Mouse (Mus musculus): ENCODE data around the gene Etl4.

Etl4 gene

GRCm38 (mm10) chr2:19909171-19909899 lies at the start of gene Etl4:
Gene Etl4, plus strand, starts transcription at chr2:19909780.
- DNase-seq: no peak

GRCm38 (mm10) chr2:19869167-19869566 lies 40.4 kb upstream of the Etl4 start:
- DNase-seq: no peak

GRCm38 (mm10) chr2:19871881-19872280 lies 37.7 kb upstream of the Etl4 start:
- DNase-seq: no peak

GRCm38 (mm10) chr2:19890875-19891274 lies 18.7 kb upstream of the Etl4 start:
- no peak for DNase-seq

DNA sequence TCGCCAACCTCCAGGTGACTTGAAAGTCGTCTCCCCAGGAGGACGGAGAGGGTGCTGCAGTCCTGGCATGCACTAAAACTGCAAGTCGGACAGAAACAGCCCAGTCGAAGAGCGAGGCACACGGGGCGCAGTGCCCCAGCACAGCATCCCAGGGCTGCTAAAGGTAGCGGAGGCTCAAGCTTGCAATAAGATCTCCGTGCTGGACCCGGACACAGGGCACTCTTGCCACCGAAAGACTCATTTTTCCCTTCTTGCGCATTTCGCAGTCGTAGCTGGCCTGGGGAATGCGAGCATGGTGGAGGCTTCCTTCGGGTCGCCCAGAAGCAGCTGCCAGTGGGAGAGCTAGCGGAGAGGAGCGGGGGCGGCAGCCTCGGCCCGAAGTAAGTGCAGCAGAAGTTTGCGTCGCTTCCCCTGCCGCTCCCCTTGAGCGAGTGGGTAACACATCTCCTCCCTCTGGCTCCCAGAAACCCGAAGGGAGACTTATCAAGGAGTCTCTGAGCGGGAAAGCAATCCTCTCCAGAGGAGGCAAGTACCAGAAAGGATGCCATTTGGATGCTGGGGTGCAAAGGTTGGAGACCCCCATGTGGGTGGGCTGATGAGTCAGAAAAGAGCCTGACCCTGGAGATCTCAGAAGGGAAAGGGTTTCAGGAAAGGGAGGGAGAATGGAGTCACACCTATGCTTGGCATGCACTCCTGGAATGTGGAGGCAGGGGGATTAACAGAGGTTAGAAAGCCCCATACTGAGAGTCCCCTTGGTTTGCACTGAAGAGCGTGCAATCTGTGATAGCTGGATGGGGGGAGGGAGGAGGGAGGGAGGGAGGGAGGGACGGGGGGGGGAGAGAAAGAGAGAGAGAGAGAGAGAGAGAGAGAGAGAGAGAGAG lies 560 bp downstream of the Etl4 start:
- DNase-seq: no peak

GRCm38 (mm10) chr2:19910781-19911175 lies 1.2 kb downstream of the Etl4 start:
- DNase-seq: no peak

- peak in 1 of 2 experiments; percentile 9 for DNase-seq
Observed at GRCm38 (mm10) chr2:19919190-19919589, 9.6 kb downstream of the Etl4 start.

DNA sequence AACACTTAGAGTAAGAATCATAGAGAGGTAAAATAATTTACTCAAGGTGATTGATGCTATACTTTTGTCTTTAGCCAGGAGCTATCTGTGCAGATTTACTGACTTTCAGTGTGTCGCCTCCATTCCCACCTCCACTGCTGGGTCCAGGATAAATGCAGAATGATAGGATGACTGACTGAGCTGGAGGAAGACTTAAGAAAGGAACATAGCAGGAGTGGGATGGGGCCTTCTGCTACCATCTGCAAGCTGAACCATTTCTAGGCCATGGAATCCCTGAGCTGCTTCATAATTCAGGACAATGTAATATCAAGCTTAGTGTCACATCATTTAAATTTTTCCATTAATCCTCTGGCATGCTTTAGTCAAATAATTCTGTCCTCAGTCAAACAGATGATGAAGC lies 20.4 kb downstream of the Etl4 start:
- no peak for DNase-seq

GRCm38 (mm10) chr2:19933836-19934235 lies 24.3 kb downstream of the Etl4 start:
- DNase-seq: no peak

GRCm38 (mm10) chr2:19945205-19945604 lies 35.6 kb downstream of the Etl4 start:
- no peak for DNase-seq

GRCm38 (mm10) chr2:19953028-19953427 lies 43.4 kb downstream of the Etl4 start:
- DNase-seq: no peak

GRCm38 (mm10) chr2:19966445-19966844 lies 56.9 kb downstream of the Etl4 start:
- no peak for DNase-seq

GRCm38 (mm10) chr2:20037671-20038070 lies 128.1 kb downstream of the Etl4 start:
- no peak for DNase-seq

DNA sequence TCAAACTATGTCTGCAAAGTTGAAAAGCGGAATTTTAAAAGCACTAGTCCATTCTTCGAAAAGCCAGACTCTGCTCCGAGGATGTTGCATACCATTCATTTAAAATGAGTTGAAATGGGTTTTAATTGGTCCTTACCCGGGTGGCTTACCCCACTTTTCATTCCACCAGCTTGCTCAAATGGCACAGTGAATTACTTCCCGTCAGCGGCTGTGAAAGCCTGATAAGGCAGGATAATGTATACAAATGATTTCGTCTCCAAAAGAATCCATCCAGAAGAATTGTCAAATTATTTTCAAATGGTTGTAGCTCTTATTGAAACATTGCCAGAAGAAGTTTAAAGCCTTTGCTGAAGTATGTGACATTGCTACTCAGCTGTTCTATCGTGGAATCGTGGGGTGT lies 162.8 kb downstream of the Etl4 start:
- DNase-seq: no peak

DNA sequence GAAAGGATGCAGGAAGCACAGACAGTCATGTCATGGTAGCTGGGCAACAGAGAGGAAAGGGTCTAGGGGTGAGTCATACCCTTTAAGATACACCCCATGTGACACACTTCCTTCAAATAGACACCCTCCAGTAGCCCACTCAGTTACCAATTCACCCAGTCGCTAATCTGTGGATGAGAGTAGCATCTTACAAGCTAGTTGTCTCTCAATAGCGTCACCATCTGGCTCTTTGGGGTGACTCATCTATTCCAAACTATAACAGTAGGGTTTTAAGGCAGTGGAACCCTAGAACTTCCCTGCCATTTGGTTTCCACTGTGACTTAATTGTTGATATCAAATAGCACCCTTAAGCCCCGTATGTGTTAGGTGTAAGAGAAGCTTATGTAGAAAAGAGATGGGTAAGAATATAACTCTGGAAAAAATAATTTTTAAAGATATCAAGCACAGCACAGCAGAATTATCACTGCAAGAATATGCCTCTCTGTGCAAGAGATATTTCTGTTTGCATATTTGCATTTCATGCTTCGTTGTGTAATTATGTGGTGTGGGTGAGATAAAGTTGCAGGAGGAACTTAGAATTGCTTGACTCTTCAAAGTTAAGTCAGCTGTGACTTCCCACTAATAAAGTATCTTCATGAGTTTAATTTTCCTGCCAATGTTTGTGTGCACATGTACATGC lies 166.7 kb downstream of the Etl4 start:
- no peak for DNase-seq

- DNase-seq: no peak
Observed at GRCm38 (mm10) chr2:20084781-20085180, 175.2 kb downstream of the Etl4 start.

- no peak for DNase-seq
Observed at GRCm38 (mm10) chr2:20105456-20105855, 195.9 kb downstream of the Etl4 start.

GRCm38 (mm10) chr2:20111703-20112102 lies 202.1 kb downstream of the Etl4 start:
- DNase-seq: no peak

DNA sequence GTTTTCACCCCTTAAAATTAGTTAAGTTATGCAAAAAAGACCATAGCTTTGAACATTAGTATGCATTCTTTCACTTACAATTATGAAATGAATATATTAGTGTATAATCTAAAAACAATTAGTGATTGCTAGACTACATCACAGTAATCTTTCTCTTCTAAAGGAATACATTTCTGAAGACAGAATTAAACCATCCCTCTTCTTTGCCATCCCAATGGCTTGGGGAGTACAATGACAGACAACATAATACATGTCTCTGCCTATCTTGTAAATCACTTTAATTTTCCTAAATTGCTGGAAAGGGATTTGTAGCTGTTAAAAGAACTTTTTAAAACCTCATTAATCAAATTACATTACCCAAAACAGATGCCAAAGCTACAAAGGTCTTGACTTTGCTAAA lies 216.3 kb downstream of the Etl4 start:
- no peak for DNase-seq

- no peak for DNase-seq
Observed at GRCm38 (mm10) chr2:20131792-20132191, 222.2 kb downstream of the Etl4 start.

DNA sequence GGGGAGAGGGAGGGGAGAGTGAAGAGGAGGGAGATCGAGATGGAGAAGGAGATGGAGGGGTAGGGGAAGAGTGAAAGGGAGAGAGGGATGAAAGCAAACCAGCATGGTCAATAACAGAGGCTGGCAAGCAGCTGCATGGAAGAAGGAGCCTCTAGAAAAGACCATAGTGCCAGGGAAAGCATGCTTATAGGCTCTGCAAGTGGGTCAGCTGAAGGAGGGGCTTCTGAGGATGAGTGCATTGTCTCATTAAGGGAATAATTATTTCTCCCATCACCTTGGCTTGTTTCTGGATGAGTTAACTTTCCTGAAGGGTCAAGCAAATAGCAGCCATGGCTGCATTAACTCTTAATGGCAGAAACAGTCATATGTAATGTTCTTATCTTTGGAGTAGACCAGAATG lies 228.8 kb downstream of the Etl4 start:
- DNase-seq: no peak

DNA sequence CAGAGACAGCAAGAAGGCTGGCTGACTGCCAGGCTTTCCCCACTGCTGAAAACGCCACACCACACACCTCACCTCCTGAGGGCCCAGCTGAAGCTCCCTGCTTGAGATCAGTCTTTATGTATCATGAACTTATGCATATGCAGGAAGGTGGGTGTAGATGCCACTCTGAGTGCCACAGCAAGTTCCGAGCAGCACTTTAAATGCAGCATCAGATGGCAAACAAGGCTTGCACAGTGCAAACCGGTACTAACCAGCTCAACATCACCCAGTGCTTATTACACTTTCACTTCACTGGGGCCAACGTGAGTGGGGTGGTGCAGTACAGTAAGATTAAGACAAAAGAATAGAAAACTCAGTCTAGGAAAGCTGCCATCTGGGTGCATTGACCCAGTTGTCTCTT lies 235.8 kb downstream of the Etl4 start:
- DNase-seq: no peak

DNA sequence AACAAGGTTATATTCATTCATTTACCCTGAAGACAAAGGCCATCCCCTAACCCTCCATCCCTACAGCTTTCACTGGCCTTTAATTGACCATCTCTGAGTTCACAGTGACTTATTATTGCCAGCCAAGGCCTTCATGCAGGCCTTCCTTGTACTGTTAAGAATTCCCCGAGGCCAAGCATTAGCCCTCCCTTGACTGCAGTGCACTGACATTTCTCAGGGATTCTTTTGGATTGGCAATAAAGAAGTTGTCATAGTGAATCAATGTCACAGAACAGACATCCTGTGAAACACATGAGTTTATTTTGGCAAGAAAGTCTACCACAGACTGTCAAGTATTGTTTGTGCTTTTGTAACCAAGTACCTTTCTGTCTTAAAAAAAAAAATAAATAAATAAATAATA lies 257.5 kb downstream of the Etl4 start:
- no peak for DNase-seq

- DNase-seq: no peak
Observed at GRCm38 (mm10) chr2:20167566-20167965, 258.0 kb downstream of the Etl4 start.

Measured in thymus, adult 18-20 months (tissue).